Comparison of ENCODE assay signal across 8 mouse cellular contexts in genomic region chr12:110445775-110446174, GRCm38 (mm10). TPM values are rescaled to one million over a fixed set of nuclear protein-coding genes. Genes with fewer than 3 reads are reported as not detected.
A peak's percentile ranks its signal among the peaks of the same experiment; 100 is the strongest.
DNase-seq lines count a peak whose midpoint lies in the region; ATAC-seq and TF ChIP-seq lines count a peak whose summit lies in the region.

No protein-coding gene starts in this region.

- WGBS in embryonic facial prominence, embryonic 12.5 days = 33% methylated on average over 7 of the region's 7 CpGs
- 31% methylated on average over 7 of the region's 7 CpGs for WGBS in intestine, embryonic 15.5 days
- 40% methylated on average over 7 of the region's 7 CpGs for WGBS in neural tube, embryonic 13.5 days

- 0 out of 2 replicates have a peak, but pooled peaks cover 2% of the 10 kb centered on the region for H3K36me3 ChIP-seq in embryonic facial prominence, embryonic 12.5 days
- H3K36me3 ChIP-seq in intestine, embryonic 15.5 days = no peaks in the 10 kb centered on the region
- H3K36me3 ChIP-seq in neural tube, embryonic 13.5 days = peaks cover 6% of the 10 kb centered on the region

- H3K27me3 ChIP-seq in embryonic facial prominence, embryonic 12.5 days = peaks cover 9% of the 10 kb centered on the region; the same call in 1 of the 2 replicates
- no peaks in the 10 kb centered on the region for H3K27me3 ChIP-seq in intestine, embryonic 15.5 days (replicated peaks)
- H3K27me3 ChIP-seq in neural tube, embryonic 13.5 days = peaks cover 19% of the 10 kb centered on the region; the same call in 1 of the 2 replicates

- peak overlapping the region; percentile 61 for H3K9ac ChIP-seq in embryonic facial prominence, embryonic 12.5 days
- peak overlapping the region; percentile 66 for H3K9ac ChIP-seq in intestine, embryonic 15.5 days
- H3K9ac ChIP-seq in neural tube, embryonic 13.5 days = peak overlapping the region; percentile 63

- intact Hi-C loops in left cerebral cortex, adult 2 months (cut with DNase I) = loop anchor here (5.0 to 10.0 kb wide), 2 partner anchors 157 to 399 kb away; partner anchors contain the start of genes Dync1h1 and Mok

- no peaks in the 10 kb centered on the region for H3K9me3 ChIP-seq in embryonic facial prominence, embryonic 12.5 days
- no peaks in the 10 kb centered on the region for H3K9me3 ChIP-seq in intestine, embryonic 15.5 days
- peaks cover 3% of the 10 kb centered on the region; the same call in 1 of the 2 replicates for H3K9me3 ChIP-seq in neural tube, embryonic 13.5 days

- H3K4me3 ChIP-seq in left cerebral cortex, adult 2 months = peak overlapping the region; percentile 97
- peak overlapping the region; percentile 80 for H3K4me3 ChIP-seq in embryonic facial prominence, embryonic 12.5 days
- peak overlapping the region; percentile 97 for H3K4me3 ChIP-seq in intestine, embryonic 15.5 days (replicated peaks)
- H3K4me3 ChIP-seq in neural tube, embryonic 13.5 days = peak overlapping the region; percentile 91

- peak overlapping the region; percentile 92 for H3K27ac ChIP-seq in left cerebral cortex, adult 2 months
- H3K27ac ChIP-seq in embryonic facial prominence, embryonic 12.5 days = 0 out of 2 replicates have a peak overlapping the region, but pooled peaks have one; percentile 96
- H3K27ac ChIP-seq in intestine, embryonic 15.5 days = peak overlapping the region; percentile 99
- peak overlapping the region; percentile 97 for H3K27ac ChIP-seq in neural tube, embryonic 13.5 days (replicated peaks)

- peaks cover 5% of the 10 kb centered on the region; the same call in 1 of the 2 replicates for H3K4me1 ChIP-seq in embryonic facial prominence, embryonic 12.5 days
- peaks cover 15% of the 10 kb centered on the region for H3K4me1 ChIP-seq in intestine, embryonic 15.5 days (replicated peaks)
- H3K4me1 ChIP-seq in neural tube, embryonic 13.5 days (replicated peaks) = peaks cover 22% of the 10 kb centered on the region

- ATAC-seq in embryonic facial prominence, embryonic 12.5 days (ENCODE audit: insufficient number of reproducible peaks, insufficient read depth, low FRiP score, low TSS enrichment) = no peak
- no peak for ATAC-seq in intestine, embryonic 15.5 days
- no peak for ATAC-seq in neural tube, embryonic 13.5 days (ENCODE audit: low read depth)

- no peak for DNase-seq in left cerebral cortex, adult 2 months (ENCODE audit: extremely low spot score in 1 of 2, low spot score in 2 of 2)
- DNase-seq in left cerebral cortex, adult 18-20 months (ENCODE audit: low spot score in 2 of 2) = no peak
- no peak for DNase-seq in urinary bladder, postnatal 25 days (ENCODE audit: low spot score)
- DNase-seq in layer of hippocampus, adult 9-11 months = no peak
- no peak for DNase-seq in gastrocnemius, postnatal 25 days

- no peak for TF ChIP-seq CTCF in left cerebral cortex, adult 2 months (IDR thresholded peaks at IDR 0.05)

- H3K4me2 ChIP-seq in embryonic facial prominence, embryonic 12.5 days (replicated peaks) = peak overlapping the region; percentile 73
- H3K4me2 ChIP-seq in intestine, embryonic 15.5 days (replicated peaks) = peak overlapping the region; percentile 84
- peak overlapping the region; percentile 76 for H3K4me2 ChIP-seq in neural tube, embryonic 13.5 days

RNA-seq across cellular contexts. Expression of gene Ppp2r5c, which starts 1.1 kb away (rescaled TPM):
- total RNA-seq in left cerebral cortex, adult 2 months (2021) = 100 to 1,000 TPM; 266 to 272 TPM
- total RNA-seq in left cerebral cortex, adult 18-20 months (2021) = 100 to 1,000 TPM; 263 to 284 TPM
- 156 and 157 TPM in 2 replicates for polyA plus RNA-seq in embryonic facial prominence, embryonic 12.5 days (2016; fragmentation: Nextera tagmentation; extraction: Ambion mirVana)
- polyA plus RNA-seq in intestine, embryonic 15.5 days (2015; fragmentation: Nextera tagmentation; extraction: Ambion mirVana) = 140 and 162 TPM in 2 replicates
- polyA plus RNA-seq in neural tube, embryonic 13.5 days (2015; fragmentation: Nextera tagmentation; extraction: Ambion mirVana) = 140 and 151 TPM in 2 replicates
- 10 to 100 TPM; 64.0 to 65.0 TPM for total RNA-seq in gastrocnemius, postnatal 25 days (2021)

Comparison
In these comparisons a context has a peak if more than half of its experiments do, and no peak if none do; other contexts are left out.
1. RNA of gene Ppp2r5c, which starts 1.1 kb away (total RNA-seq): 263 to 284 TPM in left cerebral cortex, adult 18-20 months and 266 to 272 TPM in left cerebral cortex, adult 2 months; 64.0 to 65.0 TPM in gastrocnemius, postnatal 25 days; every median in the first group is over 4 times any median in the second.
2. Peak in every context shown above with its lines, with median percentiles within 50 percentile points of each other: H3K27ac ChIP-seq, H3K4me3 ChIP-seq, H3K4me2 ChIP-seq and H3K9ac ChIP-seq.